Mouse (Mus musculus) embryonic stem cell, embryonic (primary cell): Measurements from ENCODE around the gene Zfp526.

Source experiments
- CTCF ChIA-PET, 4 experiments: fragments of 300-600 bp in 2 of 4; fragments of 350-600 bp in 2 of 4; sonication (Branson Sonifier 250); formaldehyde crosslinking; loops; one replicate each; lab custom pipeline; 2022; ENCODE audit warnings: inconsistent platforms in 2 of 4; lab: Charles Lee
- POLR2A ChIA-PET, 4 experiments: fragments of 300-600 bp in 2 of 4; fragments of 350-600 bp in 2 of 4; sonication (Branson Sonifier 250); formaldehyde crosslinking; loops; one replicate each; lab custom pipeline; 2022; ENCODE audit warnings: antibody characterized with exemption in 4 of 4, inconsistent platforms in 1 of 4; lab: Charles Lee

The Zfp526 gene

GRCm38 (mm10) chr7:25222275-25222967 is 1.2 kb downstream of the Zfp526 start:
- POLR2A ChIA-PET, result interaction anchor here in 3 of 4 experiments (0.6 to 11.2 kb wide), 13 partner anchors 11 to 328 kb away, joined by 3 to 160 read pairs (median 9); partner anchors contain the start of genes Gsk3a (in 2 of the 3), Cic (in 1 of the 3), Pafah1b3 (in 1 of the 3) and Pou2f2 (in 1 of the 3)
- CTCF ChIA-PET, result interaction anchor here in 3 of 4 experiments (1.3 to 2.1 kb wide), 4 partner anchors 16 to 128 kb away, joined by 3 to 6 read pairs (median 4); no protein-coding TSS in a partner anchor

GRCm38 (mm10) chr7:25227523-25228300 is 6.5 kb downstream of the Zfp526 start:
- POLR2A ChIA-PET, result interaction anchor here in 3 of 4 experiments (0.5 to 11.2 kb wide), 3 partner anchors 7 to 140 kb away, joined by 5 to 160 read pairs (median 51); partner anchors contain the start of gene Gsk3a (in 2 of the 3)

GRCm38 (mm10) chr7:25230690-25231285 is 9.6 kb downstream of the Zfp526 start:
- CTCF ChIA-PET, result interaction anchor here in 3 of 4 experiments (0.7 to 1.4 kb wide), 3 partner anchors 43 to 122 kb away, joined by 3 read pairs; no protein-coding TSS in a partner anchor
- POLR2A ChIA-PET, result interaction anchor here in 3 of 4 experiments (0.7 to 10.7 kb wide), 10 partner anchors 8 to 84 kb away, joined by 3 to 160 read pairs (median 4); partner anchors contain the start of genes Dedd2 (in 3 of the 3) and Zfp526 (in 3 of the 3)

More at GRCm38 (mm10) chr7:25227523-25228300, 6.5 kb downstream of the Zfp526 start:
- CTCF ChIA-PET, result interaction anchor here in 1 of 4 experiments (0.6 kb wide), 1 partner anchor 10 kb away, joined by 4 read pairs; the partner anchor contains the start of gene Gsk3a

GRCm38 (mm10) chr7:25232101-25232648 is 10.9 kb downstream of the Zfp526 start:
- ChIA-PET CTCF (interaction anchor here (0.6 to 1.4 kb wide), 13 partner anchors 9 to 267 kb away, joined by 3 to 8 read pairs (median 4); partner anchors contain the start of genes Cic (in 1 of the 4) and Megf8 (in 1 of the 4)), POLR2A (interaction anchor here (0.9 to 10.7 kb wide), 26 partner anchors 10 to 82 kb away, joined by 3 to 160 read pairs (median 4); partner anchors contain the start of genes Dedd2 (in 3 of the 4), Zfp526 (in 3 of the 4), Cic (in 2 of the 4) and Pafah1b3 (in 1 of the 4))

- ChIA-PET POLR2A (interaction anchor here (0.6 to 10.7 kb wide), 21 partner anchors 7 to 65 kb away, joined by 3 to 160 read pairs (median 3); partner anchors contain the start of genes Cic (in 2 of the 4), Dedd2 (in 2 of the 4), Zfp526 (in 2 of the 4) and Pafah1b3 (in 1 of the 4)), CTCF (interaction anchor here (0.6 to 1.3 kb wide), 9 partner anchors 13 to 138 kb away, joined by 3 to 7 read pairs (median 4); partner anchors contain the start of genes Cic (in 1 of the 4) and Megf8 (in 1 of the 4))
These were observed 11.8 kb downstream of the Zfp526 start for GRCm38 (mm10) chr7:25233061-25233460.

GRCm38 (mm10) chr7:25235526-25235925 is 14.3 kb downstream of the Zfp526 start:
- ChIA-PET POLR2A (interaction anchor here (0.6 to 10.7 kb wide), 13 partner anchors 9 to 109 kb away, joined by 3 to 160 read pairs (median 13); partner anchors contain the start of genes Dedd2 (in 2 of the 4), Zfp526 (in 2 of the 4) and Cic (in 1 of the 4)), CTCF (interaction anchor here in 2 of 4 experiments (0.6 to 1.4 kb wide), 2 partner anchors 48 to 103 kb away, joined by 4 to 5 read pairs; no protein-coding TSS in a partner anchor)

GRCm38 (mm10) chr7:25237249-25238014 is 16.2 kb downstream of the Zfp526 start, which contains the start of gene Gsk3a:
TSS of gene Gsk3a (minus strand) at chr7:25237851.
- CTCF ChIA-PET, result interaction anchor here (0.6 to 2.1 kb wide), 20 partner anchors 9 to 150 kb away, joined by 3 to 17 read pairs (median 4); partner anchors contain the start of genes Megf8 (in 2 of the 4), Cic (in 1 of the 4) and Pafah1b3 (in 1 of the 4)
- POLR2A ChIA-PET, result interaction anchor here (0.6 to 10.7 kb wide), 58 partner anchors 8 to 517 kb away, joined by 3 to 160 read pairs (median 7); partner anchors contain the start of genes Cic (in 3 of the 4), Dedd2 (in 3 of the 4), Megf8 (in 3 of the 4) and Zfp526 (in 3 of the 4)

GRCm38 (mm10) chr7:25238015-25238706 is 16.9 kb downstream of the Zfp526 start:
- ChIA-PET CTCF (interaction anchor here (0.6 to 2.1 kb wide), 24 partner anchors 10 to 518 kb away, joined by 3 to 17 read pairs (median 4); partner anchors contain the start of genes Megf8 (in 3 of the 4), Cic (in 1 of the 4), Pafah1b3 (in 1 of the 4) and Zfp526 (in 1 of the 4)), POLR2A (interaction anchor here (0.5 to 10.7 kb wide), 70 partner anchors 9 to 517 kb away, joined by 3 to 160 read pairs (median 5); partner anchors contain the start of genes Cic (in 3 of the 4), Dedd2 (in 3 of the 4), Megf8 (in 3 of the 4) and Rabac1 (in 3 of the 4))

- ChIA-PET CTCF (interaction anchor here in 3 of 4 experiments (0.6 to 2.1 kb wide), 16 partner anchors 17 to 517 kb away, joined by 3 to 17 read pairs (median 3); partner anchors contain the start of genes Megf8 (in 2 of the 3), Cic (in 1 of the 3), Pafah1b3 (in 1 of the 3) and Zfp526 (in 1 of the 3)), POLR2A (interaction anchor here (0.5 to 10.7 kb wide), 55 partner anchors 8 to 516 kb away, joined by 3 to 160 read pairs (median 7); partner anchors contain the start of genes Dedd2 (in 3 of the 4), Megf8 (in 3 of the 4), Rabac1 (in 3 of the 4) and Zfp526 (in 3 of the 4))
These were observed 17.8 kb downstream of the Zfp526 start for GRCm38 (mm10) chr7:25238829-25239623.

- CTCF ChIA-PET, result interaction anchor here (0.6 to 2.9 kb wide), 16 partner anchors 8 to 868 kb away, joined by 3 to 24 read pairs (median 3); partner anchors contain the start of genes Megf8 (in 1 of the 4) and Pafah1b3 (in 1 of the 4)
These were observed 19.4 kb downstream of the Zfp526 start for GRCm38 (mm10) chr7:25240631-25241030.

GRCm38 (mm10) chr7:25241062-25241461 is 19.8 kb downstream of the Zfp526 start:
- CTCF ChIA-PET, result interaction anchor here (0.6 to 2.9 kb wide), 17 partner anchors 9 to 868 kb away, joined by 3 to 24 read pairs (median 3); partner anchors contain the start of genes Megf8 (in 1 of the 4) and Pafah1b3 (in 1 of the 4)
- POLR2A ChIA-PET, result interaction anchor here (0.5 to 4.5 kb wide), 22 partner anchors 11 to 708 kb away, joined by 3 to 34 read pairs (median 5); partner anchors contain the start of genes Cic (in 2 of the 4), Zfp526 (in 2 of the 4), Dedd2 (in 1 of the 4) and Erf (in 1 of the 4)

More at GRCm38 (mm10) chr7:25240631-25241030, 19.4 kb downstream of the Zfp526 start:
- POLR2A ChIA-PET, result interaction anchor here in 3 of 4 experiments (0.6 to 4.5 kb wide), 10 partner anchors 11 to 47 kb away, joined by 3 to 34 read pairs (median 5); partner anchors contain the start of genes Zfp526 (in 2 of the 3), Cic (in 1 of the 3) and Erf (in 1 of the 3)

GRCm38 (mm10) chr7:25243361-25243760 is 22.1 kb downstream of the Zfp526 start:
- ChIA-PET POLR2A (interaction anchor here in 3 of 4 experiments (0.9 to 4.5 kb wide), 12 partner anchors 9 to 55 kb away, joined by 3 to 34 read pairs (median 6); partner anchors contain the start of genes Pafah1b3 (in 2 of the 3) and Cic (in 1 of the 3)), CTCF (interaction anchor here in 2 of 4 experiments (1.0 to 2.9 kb wide), 3 partner anchors 34 to 73 kb away, joined by 3 to 24 read pairs (median 3); partner anchors contain the start of gene Megf8 (in 1 of the 2))
